Mouse (Mus musculus): ENCODE measurements at regions not wholly inside any gene's neighbourhood (a gene's known extent, or its start where the extent isn't known, plus 50 kb on each side); places are given as distances from the start of the nearest gene placed in this dataset.

DNA sequence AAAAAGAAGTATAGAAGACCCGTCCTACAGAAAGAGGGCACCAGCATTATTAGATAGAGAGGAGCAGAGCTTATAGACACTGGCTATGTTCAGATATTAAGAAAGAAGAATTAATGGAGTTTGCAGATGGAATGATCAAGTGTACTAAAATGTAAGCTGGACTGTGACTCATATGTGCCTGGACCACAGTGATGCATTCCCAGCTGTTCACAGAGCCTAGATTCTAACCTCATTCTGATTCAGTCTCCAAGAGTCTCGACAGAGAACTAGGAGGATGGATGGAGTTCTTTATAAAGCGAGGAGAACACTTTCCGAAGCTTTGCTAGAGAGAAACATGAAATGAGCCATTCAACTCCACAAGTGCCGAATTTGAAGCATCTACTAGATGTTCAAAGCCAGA, 345.4 kb downstream of the Adgrl2 start:
- no peak for TF ChIP-seq POLR2A (IDR thresholded peaks at IDR 0.05; ENCODE audit: low read depth, low read length)
- no peak for TF ChIP-seq CTCF (IDR thresholded peaks at IDR 0.05; ENCODE audit: extremely low read depth, insufficient read length, insufficient replicate concordance, low read depth, low read length)
